Mouse (Mus musculus) MEL-GATA-1-ER (cell line): ENCODE measurements around the gene Rap1gds1.

Source experiments
- DNase-seq: peaks from one replicate; pipeline ENCODE4 v3.0.0-alpha.2; 2012; ENCODE audit warnings: low read depth; ENCODE audit errors: extremely low read depth

Rap1gds1 gene

DNA sequence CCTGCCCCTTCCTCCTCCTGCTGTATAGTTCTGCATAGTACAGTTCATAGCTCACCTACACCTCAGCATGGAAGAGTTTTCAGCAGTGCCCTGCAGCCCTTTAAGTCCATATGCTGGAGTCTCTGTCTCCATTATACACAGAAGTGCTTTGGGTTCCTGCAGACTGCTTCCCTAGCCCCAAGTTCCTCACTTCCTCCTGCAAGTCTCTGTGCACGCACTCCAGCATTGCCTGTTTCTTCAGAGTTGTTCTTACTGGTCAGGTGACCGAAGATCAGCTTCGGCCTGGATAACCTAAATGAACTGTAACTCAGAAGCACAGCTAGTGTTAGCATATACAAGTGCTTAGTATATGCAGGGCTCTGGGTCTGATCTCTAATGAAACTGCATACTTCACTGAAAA, 12.9 kb downstream of the Rap1gds1 start:
- DNase-seq: no peak

DNA sequence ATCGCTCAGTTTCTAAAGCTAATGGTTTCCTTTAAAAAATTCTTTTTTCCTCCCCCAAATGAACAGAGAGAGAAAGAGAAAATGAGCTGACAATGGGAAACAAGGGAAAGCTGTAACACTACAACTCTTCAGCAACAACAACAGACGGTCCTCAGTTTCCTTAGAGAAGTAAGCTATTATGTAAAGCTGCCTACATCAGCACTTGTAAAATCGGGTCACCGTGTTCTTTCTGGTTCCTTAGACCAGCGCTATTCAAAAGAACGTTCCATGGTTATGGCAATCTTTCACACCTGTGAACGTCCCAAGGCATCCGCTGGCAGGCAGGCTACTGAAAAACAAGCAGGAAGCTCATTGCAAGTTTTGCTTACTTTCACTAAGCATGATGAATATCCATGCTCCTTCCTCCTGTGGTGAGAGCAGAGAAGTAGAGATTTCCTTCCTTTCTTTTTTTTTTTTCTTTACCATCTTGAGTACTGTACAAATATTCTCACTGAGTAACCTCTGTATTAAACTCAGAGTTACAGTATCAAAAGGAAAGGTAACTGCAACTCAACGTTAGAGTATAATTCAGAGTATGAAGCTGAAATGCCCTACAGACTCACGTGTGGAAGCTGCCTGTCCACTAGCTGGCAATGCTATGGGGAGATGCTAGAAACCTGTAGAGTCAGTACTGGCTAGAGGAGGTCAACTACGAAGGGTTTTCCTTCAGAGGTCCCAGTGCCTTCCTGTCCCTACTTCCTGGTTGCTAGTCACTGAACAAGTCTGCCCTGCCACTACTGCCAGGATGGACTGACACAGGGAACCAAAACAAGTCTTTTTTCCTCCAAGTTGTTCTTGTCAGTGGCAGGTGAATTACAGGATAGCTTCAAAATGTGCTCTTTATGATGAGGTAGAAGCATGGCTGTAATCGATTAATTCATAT, 26.0 kb downstream of the Rap1gds1 start:
- no peak for DNase-seq

DNA sequence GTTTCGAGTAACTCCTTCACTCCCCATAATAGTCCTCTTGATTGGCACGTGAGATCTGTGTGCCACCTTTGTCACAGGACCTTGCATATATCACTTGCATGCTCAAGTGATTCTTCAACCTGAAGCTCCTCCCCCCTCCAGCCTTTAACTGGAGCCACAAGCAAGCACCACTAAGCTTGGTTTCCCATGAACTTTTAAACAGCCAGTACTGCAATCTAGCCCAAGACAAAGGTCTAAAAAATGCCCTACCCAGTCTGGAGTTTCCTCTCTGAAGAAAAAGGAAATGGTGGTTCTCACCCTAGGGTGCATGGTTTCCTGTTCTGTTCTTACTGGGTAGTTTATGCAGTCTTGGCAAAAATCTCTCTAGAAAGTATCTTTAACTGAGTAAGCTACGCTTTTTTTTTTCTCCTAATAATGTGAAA, 32.6 kb downstream of the Rap1gds1 start:
- peak; percentile 18 for DNase-seq

DNA sequence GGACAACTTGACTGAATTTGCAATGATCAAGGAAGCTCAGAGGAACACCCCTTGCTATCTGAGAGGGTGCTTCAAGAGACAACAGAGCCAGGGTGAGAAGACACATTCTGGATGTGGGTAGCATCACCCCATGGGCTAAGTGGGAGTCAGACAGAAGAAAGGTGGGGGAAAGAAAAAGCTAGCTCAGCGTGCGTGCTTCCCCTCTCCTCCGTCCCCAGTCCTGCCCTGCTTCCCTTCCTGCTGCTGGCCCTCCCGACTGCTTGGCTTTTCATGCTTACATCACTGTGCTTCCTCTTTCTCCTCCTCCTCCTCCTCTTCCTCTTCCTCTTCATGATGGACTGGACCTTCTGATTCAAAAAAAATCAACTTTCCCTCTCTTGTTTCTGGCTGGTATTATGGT, 33.1 kb downstream of the Rap1gds1 start:
- peak; percentile 12 for DNase-seq

DNA sequence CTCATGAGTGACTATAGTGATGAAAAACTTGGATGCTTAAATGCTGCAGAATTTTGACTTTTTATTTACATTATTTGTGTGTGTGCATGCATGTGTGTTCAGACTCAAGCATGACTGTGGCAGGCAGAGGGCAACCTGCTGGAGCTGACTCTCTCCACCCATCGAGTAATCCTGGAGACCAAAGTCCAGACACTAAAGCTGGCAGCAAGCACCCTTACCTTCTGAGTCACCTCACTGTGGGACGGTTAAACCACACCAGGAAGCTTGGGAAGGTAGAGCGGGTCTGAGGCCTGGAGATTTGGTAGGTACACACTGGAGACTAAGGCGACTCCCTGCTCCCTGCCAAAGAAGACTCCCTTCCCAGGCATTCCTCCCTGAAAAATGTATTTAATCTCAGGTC, 38.0 kb downstream of the Rap1gds1 start:
- no peak for DNase-seq

DNA sequence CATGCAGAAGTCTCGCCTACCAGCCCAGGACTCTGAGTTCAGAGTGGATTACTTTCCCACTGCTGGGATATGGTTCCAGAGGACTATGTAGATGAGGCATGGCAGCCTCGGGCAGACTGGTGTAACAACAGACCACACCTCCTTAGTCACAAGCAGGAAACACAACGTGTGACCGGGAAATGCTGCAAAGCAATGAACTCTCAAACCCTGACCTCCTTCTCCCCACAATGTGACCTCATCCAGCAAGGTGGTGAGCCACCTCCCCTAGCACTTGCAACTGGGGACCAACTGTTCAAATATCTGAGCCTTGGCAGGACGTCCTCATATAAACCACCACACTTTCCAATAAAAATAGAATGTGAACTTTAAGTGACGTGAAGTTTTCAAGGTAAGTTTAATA, 41.8 kb downstream of the Rap1gds1 start:
- no peak for DNase-seq

DNA sequence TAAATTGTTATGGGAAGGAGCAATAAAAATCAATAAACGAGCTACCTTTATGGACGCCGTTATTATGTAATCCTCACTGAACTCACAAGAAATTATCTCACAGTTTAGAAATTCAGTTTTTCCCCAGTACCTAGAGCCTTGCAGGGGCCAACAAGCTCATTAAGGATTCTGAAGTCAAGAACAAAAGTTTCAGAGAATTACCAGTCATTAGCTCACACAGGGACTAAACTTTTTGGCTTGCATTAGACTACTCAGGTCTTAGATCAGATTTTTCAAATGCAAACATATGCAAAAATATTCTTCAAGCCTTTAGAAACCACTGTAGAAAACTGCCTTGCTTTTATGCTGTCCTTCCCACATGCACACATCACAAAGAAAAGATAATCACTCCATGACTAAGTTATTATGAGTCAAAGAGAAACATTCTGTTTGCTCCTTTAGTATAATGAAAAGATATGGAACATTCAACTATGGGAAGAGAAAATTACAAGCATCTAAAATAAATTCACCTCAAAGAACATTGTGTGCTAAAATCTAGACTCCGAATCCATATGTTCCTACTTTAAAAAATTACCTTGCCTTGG, 44.3 kb downstream of the Rap1gds1 start:
- no peak for DNase-seq

DNA sequence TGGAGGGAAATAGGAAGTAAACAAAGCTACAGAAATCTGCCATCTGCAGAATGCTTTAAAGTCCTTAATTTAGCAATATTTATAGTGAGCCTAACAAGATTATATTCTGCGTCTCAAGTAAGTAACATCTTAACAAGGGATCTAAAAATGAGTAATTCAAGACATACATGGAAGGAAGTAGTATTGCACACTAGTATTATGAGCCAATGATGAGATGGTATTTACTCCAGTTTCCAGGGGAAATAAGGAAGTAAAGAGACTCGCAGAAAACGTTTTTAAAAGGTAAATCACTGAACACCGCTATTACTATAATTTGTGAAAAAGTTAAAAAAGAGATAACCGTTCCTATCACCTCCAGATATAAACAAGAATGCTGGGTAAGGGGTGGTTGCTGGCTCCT, 49.9 kb downstream of the Rap1gds1 start:
- DNase-seq: no peak

DNA sequence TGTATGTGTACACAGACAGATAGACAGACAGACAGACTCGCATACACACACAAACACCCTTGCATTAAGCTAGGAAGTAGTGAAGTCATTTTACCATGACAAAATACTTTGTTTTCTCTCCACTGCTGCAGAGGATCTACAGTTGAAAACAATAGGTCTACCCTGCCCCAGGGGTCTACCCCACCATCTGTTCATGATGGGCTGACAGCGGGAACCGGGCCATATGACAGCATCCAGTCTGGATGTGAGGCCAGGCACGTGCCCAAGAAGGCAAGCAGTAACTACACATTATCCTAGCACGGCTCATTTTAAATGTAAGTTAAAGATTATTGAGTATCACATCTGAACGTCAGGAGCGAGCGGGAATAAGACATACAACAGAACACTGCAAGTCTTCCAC, 51.4 kb downstream of the Rap1gds1 start:
- DNase-seq: no peak

DNA sequence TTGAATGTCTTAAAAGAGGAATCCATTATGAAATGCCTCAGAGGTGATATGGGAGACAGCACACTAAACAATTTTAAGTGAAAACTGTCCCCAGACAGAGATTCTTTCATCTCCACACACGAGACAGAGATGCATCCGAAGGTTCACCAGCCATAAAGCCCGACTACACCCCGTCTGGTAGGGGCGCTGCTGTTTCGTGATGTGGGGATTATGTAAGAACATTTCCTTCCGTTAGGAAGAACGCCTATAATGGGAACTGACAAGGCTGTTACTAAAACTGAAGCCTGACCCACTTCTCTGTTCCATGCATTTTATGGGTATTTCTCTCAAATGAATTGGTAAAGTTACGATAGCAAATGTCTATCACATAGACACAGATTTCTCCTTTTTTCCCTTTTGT, 62.6 kb downstream of the Rap1gds1 start:
- no peak for DNase-seq

DNA sequence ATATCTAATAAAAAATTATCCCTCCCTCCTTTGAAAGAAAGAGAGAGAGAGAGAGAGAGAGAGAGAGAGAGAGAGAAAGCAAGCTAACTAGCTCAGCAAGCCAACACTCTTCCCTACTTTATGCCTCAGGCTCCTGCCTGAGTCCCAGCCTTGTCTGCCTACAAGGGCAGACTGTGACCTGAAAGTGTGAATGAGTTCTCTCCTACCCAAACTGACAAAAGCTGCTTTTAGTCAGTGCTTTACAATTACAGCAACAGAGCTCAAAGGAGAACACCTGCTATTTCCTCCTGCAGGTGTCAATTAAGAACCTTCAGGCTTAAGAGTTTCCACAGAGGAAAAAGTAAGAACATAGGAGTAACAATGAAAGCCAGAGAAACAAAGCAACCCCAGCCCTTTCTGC, 69.3 kb downstream of the Rap1gds1 start:
- DNase-seq: no peak

DNA sequence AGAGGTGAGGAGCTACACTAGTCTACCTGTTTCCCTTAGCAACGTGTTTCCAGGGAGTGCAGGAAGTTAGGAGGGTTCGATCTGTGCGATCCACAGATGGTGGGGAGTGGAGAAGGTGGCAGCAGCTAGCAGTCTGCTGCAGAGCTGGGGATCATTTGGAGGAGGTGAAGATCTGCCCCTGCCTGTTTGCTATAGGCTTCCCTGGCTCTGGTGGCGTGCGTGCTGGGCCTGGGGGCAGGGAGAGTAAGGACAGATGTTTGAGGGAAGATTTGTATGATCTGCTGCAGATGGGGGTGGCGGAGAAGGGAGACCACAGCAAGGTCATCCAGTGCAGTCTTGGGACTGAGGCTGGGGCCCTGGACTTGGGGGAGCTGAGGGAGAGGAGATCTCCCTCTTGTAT, 72.2 kb downstream of the Rap1gds1 start:
- no peak for DNase-seq

DNA sequence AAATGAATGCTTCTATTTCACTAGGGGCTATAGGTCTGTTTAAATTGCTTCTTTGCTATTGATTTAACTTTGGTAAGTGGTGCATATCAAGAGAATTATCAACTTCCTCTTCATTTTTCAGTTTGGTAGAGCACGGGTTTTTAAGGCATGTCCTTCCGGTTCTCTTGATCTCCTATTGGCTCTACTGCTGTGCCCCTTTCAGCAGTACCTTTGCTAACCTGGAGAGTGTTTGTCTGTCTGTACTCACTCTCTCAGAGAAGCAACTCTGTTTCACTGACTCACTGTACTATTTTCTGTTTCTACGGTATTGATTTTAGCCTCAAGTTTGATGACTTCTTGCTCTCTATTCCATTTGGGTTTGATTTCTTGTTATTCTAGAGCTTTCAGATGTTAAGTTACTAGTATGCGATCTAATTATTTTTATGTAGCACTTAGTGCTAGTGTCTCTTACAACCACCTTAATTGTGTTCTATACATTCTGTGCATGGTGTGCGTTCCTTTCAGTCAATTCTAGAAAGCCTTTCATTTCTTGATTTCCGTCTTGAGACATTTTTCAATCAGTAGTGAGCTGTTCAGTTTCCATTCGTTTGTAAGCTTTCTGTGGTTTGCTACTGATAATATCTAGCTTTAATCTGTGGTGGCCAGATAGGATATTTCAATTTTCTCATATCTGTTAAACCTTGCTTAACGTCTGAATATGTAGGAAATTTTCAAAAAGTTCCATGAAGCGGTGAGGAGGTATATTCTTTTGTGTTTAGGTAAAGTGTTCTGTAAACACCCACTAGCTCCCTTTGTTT, 74.7 kb downstream of the Rap1gds1 start:
- no peak for DNase-seq

DNA sequence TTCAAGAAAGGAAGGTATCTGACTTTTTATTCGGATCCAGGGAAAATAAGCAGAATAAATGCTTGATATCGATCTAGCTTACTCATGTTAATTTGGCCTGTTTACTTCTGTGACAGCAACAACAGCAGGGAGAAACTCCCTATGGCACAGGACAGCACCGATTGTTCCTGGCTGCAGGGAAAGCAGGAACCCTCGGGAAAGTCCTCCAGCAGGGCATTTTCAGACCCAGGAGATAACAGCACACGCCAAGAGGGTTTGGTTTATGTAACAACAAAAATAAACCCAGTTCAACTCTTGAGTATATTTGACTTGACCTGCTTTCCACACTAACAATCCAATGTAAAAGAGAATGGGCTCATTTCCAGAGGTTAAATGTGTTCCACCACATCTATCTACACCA, 81.5 kb downstream of the Rap1gds1 start:
- DNase-seq: no peak

DNA sequence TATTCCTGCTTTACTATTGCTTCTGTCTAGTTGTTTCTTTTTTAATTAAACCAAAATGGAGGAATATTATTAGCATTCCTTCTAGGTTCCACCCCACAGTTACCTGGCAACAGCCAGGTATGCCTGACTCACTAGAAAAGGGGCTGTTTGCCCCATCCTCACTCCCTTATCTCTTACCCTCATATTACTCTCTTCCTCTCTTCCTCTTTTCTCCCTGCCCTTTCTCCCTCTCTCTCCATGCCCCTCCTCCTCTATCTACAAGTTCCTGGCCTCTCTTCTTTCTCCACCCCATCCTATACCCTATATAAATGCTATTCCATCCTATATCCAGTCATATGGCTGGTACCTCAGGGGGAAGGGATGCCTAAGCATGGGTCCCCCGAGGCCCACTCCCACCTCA, 83.6 kb downstream of the Rap1gds1 start:
- peak; percentile 50 for DNase-seq

DNA sequence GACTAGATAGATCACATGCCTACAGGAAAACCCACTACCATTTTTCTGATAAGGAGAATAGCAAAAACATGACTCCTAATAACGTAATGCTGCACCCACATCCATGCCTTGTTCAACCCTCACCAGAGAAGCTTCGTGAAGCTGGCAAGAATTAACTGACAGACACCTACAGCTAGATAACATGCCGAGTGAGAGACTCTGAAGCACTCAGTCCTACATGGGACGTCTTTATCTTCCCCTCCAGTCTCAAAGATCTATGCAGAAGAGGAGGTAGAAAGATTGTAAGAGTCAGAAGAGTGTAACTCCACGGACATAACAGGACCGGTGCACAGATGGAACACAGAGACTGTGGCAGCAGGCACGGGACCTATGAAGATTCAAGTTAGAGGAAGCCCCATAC, 85.9 kb downstream of the Rap1gds1 start:
- DNase-seq: no peak

DNA sequence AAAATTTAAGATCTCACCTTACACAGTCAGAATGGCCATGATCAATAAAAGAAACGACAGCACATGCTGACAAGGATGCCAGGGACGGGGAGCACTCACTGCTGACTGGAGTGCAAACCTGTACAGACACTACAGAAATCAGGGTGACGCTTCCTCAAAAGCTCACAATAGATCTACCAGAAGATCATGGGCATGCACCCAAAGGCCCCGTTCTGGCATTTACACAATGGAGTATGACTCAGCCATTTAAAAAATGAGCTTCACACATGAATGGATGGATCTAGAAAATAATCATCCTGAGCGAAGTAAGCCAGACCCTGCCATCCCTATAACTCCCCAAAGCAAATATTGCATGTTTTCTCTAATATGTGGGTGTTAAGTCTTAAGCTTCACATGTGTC, 87.0 kb downstream of the Rap1gds1 start:
- DNase-seq: no peak

DNA sequence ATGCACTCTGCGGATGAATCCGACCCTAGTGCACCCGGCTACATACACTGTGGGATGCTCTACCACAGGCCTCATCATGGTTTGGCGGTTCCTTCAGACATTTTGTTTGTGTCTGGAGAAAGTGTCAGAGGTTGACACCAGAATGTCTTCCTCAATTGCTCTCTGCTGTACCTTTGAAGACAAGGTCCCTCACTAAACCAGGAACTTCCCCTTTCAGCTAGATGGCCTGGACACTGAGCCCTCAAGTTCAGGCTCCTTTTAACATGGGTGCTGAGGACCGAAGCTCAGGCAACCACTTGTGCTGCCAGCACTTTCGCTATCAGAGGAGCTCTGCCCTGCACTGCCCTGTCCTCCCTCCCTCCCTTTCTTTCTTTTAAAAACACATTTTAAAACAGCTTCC, 92.8 kb downstream of the Rap1gds1 start:
- peak; percentile 32 for DNase-seq

DNA sequence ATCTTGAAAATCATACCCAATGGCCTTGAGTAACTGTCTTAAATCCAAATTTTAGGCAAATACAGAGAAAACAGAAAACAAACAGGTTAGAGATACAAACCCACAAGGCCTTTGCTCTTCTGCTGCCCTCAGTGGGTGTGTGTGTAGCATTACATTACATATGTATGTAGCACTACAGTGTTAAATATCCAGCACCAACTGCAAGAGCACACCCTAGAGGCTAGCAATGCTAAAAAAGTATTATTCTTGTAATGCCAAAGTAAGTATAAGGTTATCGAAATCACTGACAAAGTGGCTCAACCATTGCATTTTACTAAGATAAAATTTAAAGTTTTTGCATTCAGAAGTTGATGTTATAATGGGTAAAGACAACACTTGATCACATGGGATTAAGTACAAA, 97.6 kb downstream of the Rap1gds1 start:
- DNase-seq: no peak

DNA sequence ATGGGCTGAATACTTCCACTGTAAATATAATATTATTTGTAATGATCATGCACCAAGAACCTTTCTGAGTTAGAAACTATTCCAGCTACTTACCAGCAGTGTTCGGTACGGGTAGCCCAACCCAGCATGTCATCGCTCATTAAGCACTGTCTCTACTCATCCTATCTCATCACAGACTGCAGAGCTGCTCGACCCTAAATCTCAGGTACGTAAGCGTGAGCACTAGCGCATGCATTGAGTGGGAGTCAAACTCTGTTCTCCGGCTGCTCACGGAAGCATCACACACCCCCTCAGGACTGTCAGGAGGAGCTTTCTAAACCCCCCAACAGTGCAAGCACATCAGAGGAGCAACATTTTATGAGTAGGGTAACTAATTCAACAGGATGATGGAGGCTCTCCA, 107.4 kb downstream of the Rap1gds1 start:
- no peak for DNase-seq

DNA sequence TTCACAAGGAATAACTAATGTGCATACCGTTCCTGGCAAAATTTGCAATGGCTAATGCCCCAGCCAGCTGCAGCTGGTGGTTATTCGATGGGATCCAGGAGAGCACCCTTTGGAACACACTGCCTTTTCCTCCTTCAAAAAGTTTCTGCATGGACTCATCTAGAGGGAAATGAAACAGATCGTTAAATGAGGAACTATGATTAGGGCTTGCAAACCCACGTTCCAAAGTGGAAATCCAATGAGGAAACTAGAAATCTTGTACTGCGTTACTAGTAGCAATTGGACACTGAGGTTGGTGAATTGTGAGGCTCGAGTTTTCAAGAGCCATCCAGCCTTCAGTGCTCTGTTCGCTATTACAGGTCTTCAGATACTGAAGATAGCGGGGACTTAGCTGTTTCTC, 116.5 kb downstream of the Rap1gds1 start:
- DNase-seq: no peak

DNA sequence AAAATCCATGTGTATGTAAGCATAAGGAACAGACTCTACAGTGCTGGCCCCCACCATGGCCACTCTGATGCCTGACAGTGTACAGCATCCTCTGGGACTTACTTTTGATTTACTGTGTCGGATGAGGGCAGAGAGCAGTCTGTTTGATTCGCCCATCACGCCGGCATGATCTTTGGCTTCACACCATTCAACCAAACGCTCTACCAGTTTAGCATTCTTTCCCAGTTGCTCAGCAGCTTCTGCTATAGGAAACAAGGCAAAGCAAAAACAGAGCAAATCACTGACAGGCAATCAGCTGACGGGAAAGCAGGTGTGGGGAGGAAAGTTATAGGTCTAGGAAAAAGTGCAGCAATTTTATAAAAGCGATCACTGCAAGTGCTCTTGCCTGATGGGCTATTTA, 119.8 kb downstream of the Rap1gds1 start:
- DNase-seq: no peak
